Mouse (Mus musculus) small intestine, adult 2 months (tissue): ENCODE results near the gene Ctdnep1. TPM values are rescaled to one million over a fixed set of nuclear protein-coding genes. Genes with fewer than 3 reads are reported as not detected.

Experiments
- H3K27ac ChIP-seq: fragments of 200-500 bp; 2 replicates; pipeline ENCODE4 v1.5.1; 2012; ENCODE audit warnings: low read depth, low read length, control low read depth, inconsistent platforms; ENCODE audit not compliant: insufficient read depth
- H3K27me3 ChIP-seq: fragments of 200-500 bp; 2 replicates; pipeline ENCODE4 v1.6.1; 2012; ENCODE audit warnings: mild to moderate bottlenecking, moderate library complexity, low read length, inconsistent platforms; ENCODE audit not compliant: control insufficient read depth, insufficient read depth
- H3K36me3 ChIP-seq: fragments of 200-500 bp; 2 replicates; pipeline ENCODE4 v1.6.1; 2012; ENCODE audit warnings: mild to moderate bottlenecking, low read length, control low read depth, inconsistent platforms; ENCODE audit not compliant: control insufficient read depth, insufficient read depth
- H3K4me1 ChIP-seq: fragments of 200-500 bp; 2 replicates; pipeline ENCODE4 v1.6.1; 2012; ENCODE audit warnings: low read length, inconsistent platforms, mixed read lengths; ENCODE audit not compliant: control insufficient read depth, insufficient read depth, insufficient read length
- H3K4me3 ChIP-seq: fragments of 200-500 bp; 2 replicates; pipeline ENCODE4 v1.5.1; 2012; ENCODE audit warnings: low read depth, mild to moderate bottlenecking, control low read depth, inconsistent platforms, low read length, moderate library complexity
- CTCF ChIP-seq: fragments of 200-500 bp; IDR thresholded peaks from 2 replicates; pipeline ENCODE4 v1.5.1; 2012; ENCODE audit warnings: low read depth, mild to moderate bottlenecking, control low read depth, inconsistent platforms, low read length, moderate library complexity, mixed read lengths; ENCODE audit not compliant: insufficient replicate concordance, insufficient read length; ENCODE audit errors: extremely low read depth
- POLR2A ChIP-seq: fragments of 200-500 bp; IDR thresholded peaks from 2 replicates; pipeline ENCODE4 v1.6.1; 2012; ENCODE audit warnings: low read depth, mild to moderate bottlenecking, control low read depth, inconsistent platforms, low read length, moderate library complexity
- WGBS: fragments of 180-500 bp; shearing (Covaris S2); methylation state at CpG from one replicate; pipeline ENCODE4 v1.1.7; 2018; 5-methylcytosine and 5-hydroxymethylcytosine counted together
- polyA plus RNA-seq: library from polyadenylated mRNA; depleted of rRNA; stranded (reverse); fragments of >200 nt; gene quantifications from 2 replicates; pipeline ENCODE4 v1.2.3, GENCODE M21; 2012; rRNA removed

Gene Ctdnep1
- polyA plus RNA-seq, 1 experiment = 116 TPM

GRCm38 (mm10) chr11:70030651-70031320 is 49.8 kb downstream of the Ctdnep1 start:
- 89% methylated on average over 28 of the region's 28 CpGs for WGBS
- peaks cover 5% of the 10 kb centered on the region; the same call in 1 of the 2 replicates for H3K27me3 ChIP-seq
- no peak overlapping the region for H3K4me3 ChIP-seq
- H3K4me1 ChIP-seq = peaks cover 10% of the 10 kb centered on the region
- TF ChIP-seq POLR2A = no peak
- no peak for TF ChIP-seq CTCF
- no peak overlapping the region for H3K27ac ChIP-seq
- no peaks in the 10 kb centered on the region for H3K36me3 ChIP-seq

GRCm38 (mm10) chr11:70031321-70031670 is 50.3 kb downstream of the Ctdnep1 start:
- Histone ChIP-seq H3K4me1 (peaks cover 10% of the 10 kb centered on the region), H3K36me3 (no peaks in the 10 kb centered on the region), H3K4me3 (no peak overlapping the region), H3K27me3 (peaks cover under 1% of the 10 kb centered on the region; the same call in 1 of the 2 replicates), H3K27ac (no peak overlapping the region)
- WGBS = 94% methylated on average over 11 of the region's 11 CpGs
- TF ChIP-seq POLR2A (no peak), CTCF (no peak)

DNA sequence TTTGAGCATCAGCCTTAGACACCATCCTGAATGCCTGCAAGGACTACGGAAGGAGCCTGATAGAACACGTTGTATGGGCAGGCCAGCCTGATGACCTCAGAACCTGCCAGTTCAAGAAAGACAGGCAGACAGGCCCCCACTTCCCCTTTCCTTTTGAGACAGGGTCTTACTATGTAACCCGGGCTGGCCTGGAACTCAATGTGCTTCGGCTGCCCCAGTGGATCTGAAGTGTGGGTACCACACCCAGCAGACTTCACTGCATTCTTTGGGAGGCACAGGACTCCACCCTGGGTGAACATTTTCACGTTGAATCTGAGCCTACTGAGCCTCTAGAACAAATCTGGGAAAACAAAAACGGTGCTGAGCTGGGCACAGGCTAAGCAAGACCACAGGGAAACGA is 57.2 kb downstream of the Ctdnep1 start:
- H3K4me3 ChIP-seq = no peak overlapping the region
- 56% methylated on average over 7 of the region's 7 CpGs for WGBS

DNA sequence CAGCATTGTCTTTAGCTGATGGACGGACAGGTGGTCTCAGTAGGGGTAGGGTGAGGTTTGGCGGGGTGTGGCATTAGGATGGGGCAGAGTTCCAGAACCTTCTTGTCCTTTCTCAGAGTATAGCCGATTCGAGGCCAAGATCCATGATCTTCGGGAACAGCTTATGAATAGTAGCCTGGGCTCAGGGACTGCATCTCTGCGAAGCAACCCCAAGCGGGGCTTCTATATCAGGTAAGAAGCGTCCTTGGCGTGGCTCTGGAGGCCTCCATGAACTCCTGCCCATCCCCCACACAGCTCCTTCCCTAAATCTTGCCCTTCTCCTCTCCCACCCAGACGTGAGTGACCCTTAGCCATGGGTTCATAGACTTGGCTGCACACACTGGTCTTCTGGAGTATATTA is 58.7 kb downstream of the Ctdnep1 start:
- 90% methylated on average over 10 of the region's 10 CpGs for WGBS
- peaks cover 4% of the 10 kb centered on the region; the same call in 1 of the 2 replicates for H3K4me1 ChIP-seq
- TF ChIP-seq POLR2A (no peak), CTCF (no peak)
- H3K27ac ChIP-seq = no peak overlapping the region
- no peak overlapping the region for H3K4me3 ChIP-seq
- H3K36me3 ChIP-seq = peaks cover 3% of the 10 kb centered on the region; the same call in 1 of the 2 replicates
- H3K27me3 ChIP-seq = no peaks in the 10 kb centered on the region

More for the DNA sequence above, 57.2 kb downstream of the Ctdnep1 start:
- TF ChIP-seq POLR2A (no peak), CTCF (no peak)
- peaks cover 4% of the 10 kb centered on the region; the same call in 1 of the 2 replicates for H3K4me1 ChIP-seq
- H3K27ac ChIP-seq = peak overlapping the region; percentile 1; the same call in 1 of the 2 replicates
- H3K36me3 ChIP-seq = no peaks in the 10 kb centered on the region
- no peaks in the 10 kb centered on the region for H3K27me3 ChIP-seq

DNA sequence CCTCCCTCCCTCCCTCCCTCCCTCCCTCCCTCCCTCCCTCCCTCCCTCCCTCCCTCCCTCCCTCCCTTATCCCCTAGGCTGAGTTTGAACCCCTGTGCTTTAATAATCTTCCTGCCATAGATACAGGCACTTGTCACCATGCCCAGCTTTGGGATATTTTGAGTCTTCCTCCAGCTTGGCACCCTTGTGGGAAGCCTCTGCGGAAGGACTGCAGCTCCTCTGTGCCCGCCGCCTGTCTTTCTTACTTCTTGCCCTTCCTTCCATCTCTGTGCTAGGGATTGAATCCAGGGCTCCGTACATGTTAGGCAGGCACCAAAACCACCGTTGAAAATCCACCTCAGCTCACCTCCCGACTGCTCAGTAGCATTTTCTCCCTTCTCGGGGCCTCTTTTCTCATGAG is 59.2 kb downstream of the Ctdnep1 start:
- peaks cover 4% of the 10 kb centered on the region; the same call in 1 of the 2 replicates for H3K4me1 ChIP-seq
- WGBS = 82% methylated on average over 7 of the region's 7 CpGs

More for the DNA sequence above, 59.2 kb downstream of the Ctdnep1 start:
- no peak overlapping the region for H3K27ac ChIP-seq
- no peak for TF ChIP-seq CTCF
- TF ChIP-seq POLR2A = no peak
- H3K27me3 ChIP-seq = no peaks in the 10 kb centered on the region
- no peak overlapping the region for H3K4me3 ChIP-seq
- peaks cover 3% of the 10 kb centered on the region; the same call in 1 of the 2 replicates for H3K36me3 ChIP-seq

Other genes starting within 250 kb of the Ctdnep1 start
- 22.5 and 62.3 TPM in 2 replicates for gene Polr2a, start 222.5 kb upstream of the Ctdnep1 start, polyA plus RNA-seq
- 0.08 and 0.16 TPM in 2 replicates for gene Slc35g3, start 219.2 kb upstream of the Ctdnep1 start, polyA plus RNA-seq
- 12.1 and 16.5 TPM in 2 replicates for gene Zbtb4, start 215.2 kb upstream of the Ctdnep1 start, polyA plus RNA-seq
- 5.5 and 8.7 TPM in 2 replicates for gene Chrnb1, start 185.2 kb upstream of the Ctdnep1 start, polyA plus RNA-seq
- gene Fgf11, start 179.3 kb upstream of the Ctdnep1 start, polyA plus RNA-seq = 3.6 and 4.8 TPM in 2 replicates
- 30.5 and 63.0 TPM in 2 replicates for gene Tmem102, start 175.5 kb upstream of the Ctdnep1 start, polyA plus RNA-seq
- gene Gm39566, start 165.9 kb upstream of the Ctdnep1 start, polyA plus RNA-seq = not detected in 2 replicates
- gene Spem2, start 162.7 kb upstream of the Ctdnep1 start, polyA plus RNA-seq = not detected in 2 replicates
- not detected in 2 replicates for gene Spem1, start 159.0 kb upstream of the Ctdnep1 start, polyA plus RNA-seq
- 11.1 and 12.0 TPM in 2 replicates for gene Nlgn2, start 143.4 kb upstream of the Ctdnep1 start, polyA plus RNA-seq
- gene Tmem256, start 142.6 kb upstream of the Ctdnep1 start, polyA plus RNA-seq = 98.8 and 99.3 TPM in 2 replicates
- gene Plscr3, start 134.8 kb upstream of the Ctdnep1 start, polyA plus RNA-seq = 14.6 and 29.3 TPM in 2 replicates
- gene Tnk1, start 122.4 kb upstream of the Ctdnep1 start, polyA plus RNA-seq = 21.1 and 46.3 TPM in 2 replicates
- not detected in 2 replicates for gene Tmem95, start 103.1 kb upstream of the Ctdnep1 start, polyA plus RNA-seq
- gene Kctd11, start 99.8 kb upstream of the Ctdnep1 start, polyA plus RNA-seq = 1.6 and 2.8 TPM in 2 replicates
- 7.3 and 11.6 TPM in 2 replicates for gene Acap1, start 85.6 kb upstream of the Ctdnep1 start, polyA plus RNA-seq
- gene 2810408A11Rik, start 80.2 kb upstream of the Ctdnep1 start, polyA plus RNA-seq = 1.8 and 2.6 TPM in 2 replicates
- gene Neurl4, start 80.1 kb upstream of the Ctdnep1 start, polyA plus RNA-seq = 17.3 and 23.9 TPM in 2 replicates
- 57.4 and 104 TPM in 2 replicates for gene Gps2, start 67.3 kb upstream of the Ctdnep1 start, polyA plus RNA-seq
- gene Eif5a, start 59.2 kb upstream of the Ctdnep1 start, polyA plus RNA-seq = 136 and 230 TPM in 2 replicates
- 10.6 and 11.4 TPM in 2 replicates for gene Ybx2, start 45.4 kb upstream of the Ctdnep1 start, polyA plus RNA-seq
- 11.2 and 12.9 TPM in 2 replicates for gene Slc2a4, start 33.0 kb upstream of the Ctdnep1 start, polyA plus RNA-seq
- 521 and 1,844 TPM in 2 replicates for gene Cldn7, start 16.4 kb upstream of the Ctdnep1 start, polyA plus RNA-seq
- gene Elp5, start 1.4 kb downstream of the Ctdnep1 start, polyA plus RNA-seq = 24.4 and 37.8 TPM in 2 replicates
- gene Gabarap, start 10.0 kb downstream of the Ctdnep1 start, polyA plus RNA-seq = 211 and 564 TPM in 2 replicates
- 5.7 and 12.4 TPM in 2 replicates for gene Phf23, start 14.6 kb downstream of the Ctdnep1 start, polyA plus RNA-seq
- gene Dvl2, start 19.4 kb downstream of the Ctdnep1 start, polyA plus RNA-seq = 5.2 and 7.4 TPM in 2 replicates
- 65.6 and 109 TPM in 2 replicates for gene Acadvl, start 34.3 kb downstream of the Ctdnep1 start, polyA plus RNA-seq
- 5.3 and 5.5 TPM in 2 replicates for gene Dlg4, start 35.8 kb downstream of the Ctdnep1 start, polyA plus RNA-seq
- gene Asgr1, start 72.9 kb downstream of the Ctdnep1 start, polyA plus RNA-seq = not detected in 2 replicates
- 0.16 and 0.30 TPM in 2 replicates for gene Asgr2, start 111.5 kb downstream of the Ctdnep1 start, polyA plus RNA-seq
- gene Mgl2, start 149.2 kb downstream of the Ctdnep1 start, polyA plus RNA-seq = 0.93 and 1.6 TPM in 2 replicates
- 0.24 and 1.0 TPM in 2 replicates for gene Clec10a, start 175.0 kb downstream of the Ctdnep1 start, polyA plus RNA-seq
- gene Slc16a11, start 231.6 kb downstream of the Ctdnep1 start, polyA plus RNA-seq = 6.6 and 12.7 TPM in 2 replicates
- 3.2 and 4.7 TPM in 2 replicates for gene Slc16a13, start 239.9 kb downstream of the Ctdnep1 start, polyA plus RNA-seq
- 0.98 and 2.2 TPM in 2 replicates for gene Bcl6b, start 248.6 kb downstream of the Ctdnep1 start, polyA plus RNA-seq